Mouse (Mus musculus) layer of hippocampus, adult 2 months (tissue): ENCODE results near the gene Rab11fip4. TPM values are rescaled to one million over a fixed set of nuclear protein-coding genes. Genes with fewer than 3 reads are reported as not detected.

Source experiments
- DNase-seq, 2 experiments: peaks; one replicate each; pipeline ENCODE4 v3.0.0; 2022; ENCODE audit warnings: low spot score in 2 of 2
- H3K27ac ChIP-seq: fragments of 200-600 bp; 2 replicates; pipeline ENCODE4 v1.8.1; 2022
- H3K4me3 ChIP-seq: fragments of 200-600 bp; 2 replicates; pipeline ENCODE4 v1.8.1; 2022; ENCODE audit warnings: mild to moderate bottlenecking
- CTCF ChIP-seq: fragments of 200-600 bp; conservative IDR thresholded peaks from 2 replicates; pipeline ENCODE4 v1.8.1; 2022; ENCODE audit warnings: antibody characterized with exemption, mild to moderate bottlenecking, moderate library complexity
- total RNA-seq, 2 experiments: library from RNA; stranded (reverse); gene quantifications; 2 replicates each; pipeline ENCODE4 v1.2.3; 2021

The Rab11fip4 gene
- total RNA-seq, 2 experiments from 2014 or later = 163 to 168 TPM

DNA sequence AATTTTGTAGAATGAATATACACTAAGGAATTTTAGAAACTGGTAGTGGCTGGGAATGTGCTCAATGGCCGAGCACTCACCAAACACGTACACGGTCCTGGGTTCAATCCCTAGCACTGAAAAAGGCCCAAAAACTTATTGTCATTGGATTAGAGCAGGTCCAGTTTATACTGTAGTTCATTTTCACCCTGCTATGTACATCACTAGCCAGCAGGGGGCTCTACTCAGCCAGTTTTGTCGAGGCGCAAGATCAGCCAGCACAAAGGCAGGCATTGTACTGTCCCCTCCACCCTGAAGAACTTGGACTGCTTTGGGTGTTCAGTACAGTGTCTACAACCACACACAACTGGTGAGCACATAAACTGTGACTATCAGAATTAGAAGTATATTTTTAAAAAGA lies 6.8 kb upstream of the Rab11fip4 start:
- peak; percentile 80 to 81 for DNase-seq
- TF ChIP-seq CTCF = peak; percentile 90
- H3K4me3 ChIP-seq = no peak overlapping the region
- 0 out of 2 replicates have a peak overlapping the region, but pooled peaks have one; percentile 23 for H3K27ac ChIP-seq

DNA sequence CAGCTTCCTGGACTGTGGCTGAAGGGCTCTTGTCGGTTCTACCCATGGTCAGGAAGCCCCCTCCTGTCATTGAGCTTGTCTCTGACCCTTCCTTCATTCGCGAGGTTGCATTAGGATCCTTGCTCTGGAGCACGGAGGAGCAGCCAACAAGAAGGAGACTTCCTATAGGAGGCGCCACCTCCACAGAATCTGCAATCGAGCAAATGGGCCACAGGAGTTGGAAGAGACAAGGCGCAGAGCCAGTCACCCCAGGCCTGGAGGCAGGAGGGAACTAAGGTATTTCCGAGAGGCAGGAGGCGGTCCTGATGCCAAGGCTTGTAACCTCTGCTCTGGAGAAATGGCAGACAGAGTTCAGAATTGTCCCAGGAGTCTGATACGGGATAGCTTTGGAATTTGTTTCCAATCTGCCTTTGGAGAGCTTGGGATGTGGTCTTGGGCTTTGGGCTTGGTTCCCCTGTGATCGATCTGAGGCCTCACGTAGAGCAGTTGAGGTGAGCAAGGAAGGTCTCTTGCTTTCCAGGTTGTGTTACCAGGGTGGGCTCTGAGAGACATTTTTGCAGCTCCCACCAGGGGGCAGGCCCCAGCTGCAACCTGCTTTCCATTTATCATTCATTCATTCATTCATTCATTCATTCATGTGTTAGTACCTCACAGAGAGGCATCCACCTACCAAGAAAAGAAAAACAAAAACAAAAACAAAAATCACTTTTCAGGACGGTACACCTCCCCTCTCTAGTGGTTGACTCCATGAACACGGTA lies 1.5 kb upstream of the Rab11fip4 start:
- H3K4me3 ChIP-seq = no peak overlapping the region
- peak in 1 of 2 experiments; percentile 56 for DNase-seq
- peak; percentile 63 for TF ChIP-seq CTCF
- no peak overlapping the region for H3K27ac ChIP-seq

DNA sequence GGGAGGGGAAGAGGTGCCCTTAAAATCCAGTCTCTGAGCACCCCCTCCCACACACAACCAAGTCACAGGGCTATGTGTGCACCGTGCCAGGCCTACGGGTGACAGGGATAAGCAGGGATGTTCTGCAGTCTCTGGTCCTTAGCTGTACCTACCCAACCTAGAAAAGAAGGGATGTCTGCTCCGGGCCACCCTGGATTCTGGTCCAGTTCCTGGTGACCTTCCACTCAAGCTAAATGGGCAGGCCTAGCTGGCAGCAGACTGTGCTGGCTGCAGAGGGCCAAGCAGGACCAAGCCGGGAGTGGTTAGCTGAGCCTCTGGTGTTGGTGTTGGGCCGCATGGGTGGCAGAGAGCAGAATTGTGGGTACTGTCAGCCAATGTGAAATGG lies 571 bp downstream of the Rab11fip4 start:
- no peak for DNase-seq
- peak overlapping the region; percentile 79 for H3K4me3 ChIP-seq

DNA sequence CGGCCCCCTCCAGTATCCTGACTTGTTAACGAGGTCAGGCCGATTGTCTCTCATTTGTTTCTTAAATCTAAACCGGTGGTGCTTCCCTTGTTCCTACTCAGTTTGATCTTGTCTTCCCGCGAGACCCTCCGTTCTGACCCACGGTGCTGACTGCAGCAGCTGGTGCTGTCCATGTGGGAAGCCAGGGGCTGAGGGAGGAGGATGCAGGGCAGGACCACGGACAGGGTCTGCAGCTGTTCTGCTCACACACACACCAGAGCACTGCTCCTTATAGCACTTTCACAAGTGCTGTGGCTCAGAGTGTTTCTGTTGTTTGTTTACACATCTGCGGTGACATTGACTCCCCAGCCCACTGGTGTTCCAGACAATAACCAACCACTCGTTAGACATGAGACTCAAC lies 2.5 kb downstream of the Rab11fip4 start:
- no peak overlapping the region; the same call in 1 of the 2 replicates for H3K4me3 ChIP-seq
- DNase-seq = no peak
- no peak overlapping the region for H3K27ac ChIP-seq
- no peak for TF ChIP-seq CTCF

More for the DNA sequence above, 571 bp downstream of the Rab11fip4 start:
- TF ChIP-seq CTCF = no peak
- peak overlapping the region; percentile 94 for H3K27ac ChIP-seq

DNA sequence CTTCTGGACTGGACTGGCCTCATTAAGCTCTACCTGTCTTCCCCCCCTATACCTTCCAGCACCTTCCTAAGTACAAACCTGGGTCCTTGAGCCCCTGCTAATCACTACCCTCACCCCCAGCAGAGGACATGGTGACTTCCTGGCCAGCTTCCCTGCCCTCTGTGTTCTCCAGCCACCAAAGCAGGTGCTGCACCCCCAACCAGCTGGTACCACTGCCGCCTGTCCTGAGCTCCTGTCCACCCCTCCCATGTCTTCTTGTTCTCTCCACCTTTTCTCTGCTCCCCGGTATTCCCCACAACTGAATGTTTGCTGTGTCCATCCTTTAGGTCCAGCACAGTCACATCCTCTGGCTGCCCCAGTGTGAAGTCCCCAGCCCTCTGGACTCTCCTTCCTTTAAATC lies 19.4 kb downstream of the Rab11fip4 start:
- no peak for DNase-seq
- Histone ChIP-seq H3K27ac (peak overlapping the region; percentile 81), H3K4me3 (no peak overlapping the region)
- no peak for TF ChIP-seq CTCF

DNA sequence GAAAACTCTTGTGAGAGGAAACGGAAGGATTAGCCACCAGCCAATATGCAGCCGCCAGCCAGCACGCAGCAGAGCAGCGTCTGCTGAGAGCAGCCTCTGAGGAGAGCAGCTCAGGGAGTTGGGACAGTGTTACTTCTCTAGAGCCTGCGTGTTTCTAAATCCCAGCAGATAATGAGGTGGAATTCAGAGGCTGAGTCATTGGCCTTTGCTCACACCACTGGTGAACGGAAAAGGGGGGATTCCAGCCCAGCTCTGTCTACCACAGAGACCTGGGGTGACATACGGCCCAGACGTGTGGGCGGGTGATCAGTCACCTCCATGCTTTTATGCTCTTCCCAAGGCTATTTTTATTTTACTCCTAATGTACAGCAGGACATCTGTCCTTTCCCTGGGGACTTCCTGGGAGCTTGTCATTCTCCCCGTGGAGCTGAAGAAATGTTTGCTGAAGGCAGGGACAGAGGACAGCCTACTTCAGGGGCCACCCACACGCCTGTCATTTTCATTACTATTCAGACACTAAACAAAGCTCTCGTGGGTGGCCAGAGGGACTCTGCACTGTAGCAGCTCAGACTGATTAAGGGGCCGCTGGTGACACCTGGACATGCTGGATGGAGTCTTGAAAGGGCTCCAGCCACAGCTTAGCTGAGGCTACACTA lies 20.1 kb downstream of the Rab11fip4 start:
- Histone ChIP-seq H3K27ac (peak overlapping the region; percentile 81), H3K4me3 (no peak overlapping the region)
- DNase-seq = peak; percentile 30 to 55
- TF ChIP-seq CTCF = no peak

DNA sequence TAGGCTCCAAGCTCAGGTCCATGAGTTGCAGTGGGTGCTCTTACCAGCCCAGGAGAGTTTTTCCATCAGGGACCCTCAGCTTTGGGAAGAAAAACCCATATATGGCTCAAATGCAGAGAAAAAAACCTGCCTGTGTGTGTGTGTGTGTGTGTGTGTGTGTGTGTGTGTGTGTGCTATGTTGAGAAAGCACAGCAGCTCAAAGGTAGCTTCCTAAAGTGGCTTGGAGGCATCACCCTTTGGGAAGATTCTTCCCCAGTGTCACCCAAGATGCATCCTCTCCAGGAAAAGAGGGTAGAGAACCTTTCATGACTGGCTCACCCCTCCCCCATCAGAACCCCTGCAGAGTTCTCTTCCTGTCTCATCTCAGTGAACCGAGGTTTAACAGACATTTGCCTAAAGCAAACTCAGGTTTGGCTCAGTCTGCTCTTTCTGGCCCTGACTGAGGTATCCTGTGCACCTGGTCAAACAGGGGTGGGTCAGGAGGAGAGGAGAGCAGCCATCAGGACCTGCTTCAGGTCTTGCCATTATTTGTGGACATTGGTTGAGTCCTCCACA lies 21.1 kb downstream of the Rab11fip4 start:
- Histone ChIP-seq H3K4me3 (no peak overlapping the region), H3K27ac (peak overlapping the region; percentile 81)
- DNase-seq = no peak
- TF ChIP-seq CTCF = no peak

DNA sequence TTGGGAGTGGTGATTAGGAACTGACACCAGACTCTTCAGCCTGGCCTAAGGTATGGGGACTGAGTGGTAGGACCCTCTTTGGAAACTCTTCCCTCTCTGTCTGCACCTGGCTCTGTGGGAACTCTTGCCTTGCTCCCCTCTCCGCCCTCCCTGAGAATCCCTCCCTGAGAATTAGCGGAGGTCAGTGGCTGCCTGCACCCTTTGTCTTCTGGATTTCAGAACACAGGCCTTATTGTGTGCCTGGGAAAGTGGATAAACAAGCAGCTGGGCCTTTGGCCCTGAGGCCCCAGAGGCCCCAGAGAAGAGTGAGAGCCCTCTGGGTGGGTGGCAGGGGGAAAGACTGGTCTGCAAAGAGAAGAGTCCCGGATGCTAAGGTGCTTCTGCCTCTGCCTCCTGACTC lies 22.1 kb downstream of the Rab11fip4 start:
- Histone ChIP-seq H3K27ac (peak overlapping the region; percentile 71), H3K4me3 (no peak overlapping the region)
- no peak for DNase-seq
- TF ChIP-seq CTCF = no peak

DNA sequence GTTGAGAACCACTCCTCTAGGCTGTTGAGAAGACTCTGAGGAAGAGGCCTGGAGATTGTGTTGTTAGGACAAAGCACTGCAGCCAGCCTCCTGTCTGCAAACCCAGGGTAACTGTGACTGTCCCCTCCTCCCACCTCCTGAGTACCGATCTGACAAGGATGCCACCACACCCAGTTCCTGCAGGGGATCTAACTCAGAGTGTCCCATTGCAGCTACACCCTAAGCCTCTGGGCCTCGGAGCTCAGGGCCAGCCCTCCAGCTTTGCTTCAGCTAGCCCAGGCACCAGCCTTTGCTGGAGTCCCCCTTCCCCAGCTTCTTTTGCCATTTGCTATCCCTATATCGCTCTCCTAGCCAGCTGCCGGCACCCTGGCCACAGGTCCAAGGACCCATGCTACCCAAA lies 22.7 kb downstream of the Rab11fip4 start:
- no peak for DNase-seq
- no peak for TF ChIP-seq CTCF

DNA sequence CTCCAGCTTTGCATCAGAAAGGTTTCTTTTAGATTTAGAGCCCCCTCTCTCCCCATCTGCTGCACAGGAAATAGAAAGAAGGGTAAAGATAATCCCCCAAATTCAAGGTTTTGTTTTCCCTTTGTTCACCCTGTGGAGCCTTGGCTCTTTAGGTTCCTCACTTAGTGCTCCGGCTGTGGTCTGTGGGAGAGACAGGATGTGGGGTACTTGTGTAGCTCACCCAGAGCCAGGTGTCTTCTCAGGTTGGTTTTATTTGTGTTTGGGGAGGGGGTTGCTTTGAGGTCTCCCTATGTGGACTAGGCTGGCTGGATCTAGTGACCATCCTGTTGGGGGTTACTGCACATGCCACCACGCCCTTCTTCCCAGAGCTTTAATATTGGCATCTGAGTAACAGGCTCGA lies 23.9 kb downstream of the Rab11fip4 start:
- DNase-seq = no peak
- TF ChIP-seq CTCF = no peak
- peak overlapping the region; percentile 71 for H3K27ac ChIP-seq
- no peak overlapping the region for H3K4me3 ChIP-seq

More for the DNA sequence above, 22.7 kb downstream of the Rab11fip4 start:
- H3K4me3 ChIP-seq = no peak overlapping the region
- H3K27ac ChIP-seq = peak overlapping the region; percentile 71

DNA sequence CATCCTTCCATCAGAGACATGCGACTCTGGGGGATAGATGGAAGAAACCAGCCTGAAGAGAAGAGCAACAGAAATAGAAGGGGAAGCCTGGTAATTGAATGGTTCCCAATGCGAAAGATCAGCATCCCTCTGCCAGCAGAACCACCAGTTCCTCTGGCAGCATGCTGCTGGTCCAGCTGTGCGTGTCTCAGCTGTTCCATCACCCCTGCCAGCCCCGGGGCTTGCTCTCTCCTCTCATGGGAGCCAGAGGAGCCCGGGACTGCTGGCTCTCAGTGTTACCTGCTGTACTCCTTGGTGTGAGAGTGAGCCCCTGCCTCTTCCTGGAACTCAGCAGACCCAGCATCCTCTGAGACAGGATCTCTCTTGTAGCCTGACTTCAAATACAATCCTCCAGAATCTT lies 24.9 kb downstream of the Rab11fip4 start:
- DNase-seq = no peak
- Histone ChIP-seq H3K27ac (peak overlapping the region; percentile 71), H3K4me3 (no peak overlapping the region)
- TF ChIP-seq CTCF = no peak

DNA sequence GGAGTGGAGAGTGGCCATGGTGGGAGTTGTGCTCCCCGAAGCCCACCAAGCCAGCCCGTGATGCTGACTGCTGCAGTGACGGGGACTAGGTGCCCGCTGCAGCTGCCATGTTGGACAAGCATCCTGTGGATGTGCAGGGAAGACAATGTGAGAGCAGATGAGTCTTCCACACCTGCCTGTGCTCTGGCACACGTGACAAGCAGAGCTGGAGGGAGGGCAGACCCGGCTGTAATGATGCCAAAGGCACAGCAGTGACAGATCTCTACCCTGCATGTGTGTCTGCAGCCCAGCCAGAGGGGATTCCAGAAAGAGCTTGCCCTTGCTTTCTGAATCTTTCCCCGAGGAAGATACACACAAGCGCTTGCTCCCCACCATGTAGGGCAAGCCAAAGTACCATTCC lies 27.0 kb downstream of the Rab11fip4 start:
- no peak for TF ChIP-seq CTCF
- Histone ChIP-seq H3K27ac (no peak overlapping the region), H3K4me3 (no peak overlapping the region)
- DNase-seq = no peak

DNA sequence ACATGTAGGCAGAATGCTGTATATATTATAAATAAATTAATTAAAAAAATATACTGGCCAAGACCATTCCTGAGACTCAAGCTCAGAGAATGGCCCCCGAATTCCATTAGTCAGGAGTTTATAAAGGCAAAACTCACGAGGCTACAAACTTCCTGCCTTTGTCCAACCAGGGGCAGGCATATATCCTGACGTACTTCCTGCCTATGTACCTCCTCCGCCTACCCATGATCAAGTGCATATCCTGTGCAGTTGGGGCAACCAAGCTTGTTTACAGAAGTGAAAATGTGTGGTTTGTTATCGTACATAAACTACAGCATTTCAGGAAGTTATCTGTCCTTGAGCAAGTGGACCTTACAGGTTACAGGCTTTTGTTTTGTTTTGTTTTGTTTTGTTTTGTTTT lies 32.0 kb downstream of the Rab11fip4 start:
- Histone ChIP-seq H3K27ac (no peak overlapping the region), H3K4me3 (no peak overlapping the region)
- DNase-seq = no peak
- TF ChIP-seq CTCF = no peak
